Mouse (Mus musculus): ENCODE data around the gene Jup.

DNA sequence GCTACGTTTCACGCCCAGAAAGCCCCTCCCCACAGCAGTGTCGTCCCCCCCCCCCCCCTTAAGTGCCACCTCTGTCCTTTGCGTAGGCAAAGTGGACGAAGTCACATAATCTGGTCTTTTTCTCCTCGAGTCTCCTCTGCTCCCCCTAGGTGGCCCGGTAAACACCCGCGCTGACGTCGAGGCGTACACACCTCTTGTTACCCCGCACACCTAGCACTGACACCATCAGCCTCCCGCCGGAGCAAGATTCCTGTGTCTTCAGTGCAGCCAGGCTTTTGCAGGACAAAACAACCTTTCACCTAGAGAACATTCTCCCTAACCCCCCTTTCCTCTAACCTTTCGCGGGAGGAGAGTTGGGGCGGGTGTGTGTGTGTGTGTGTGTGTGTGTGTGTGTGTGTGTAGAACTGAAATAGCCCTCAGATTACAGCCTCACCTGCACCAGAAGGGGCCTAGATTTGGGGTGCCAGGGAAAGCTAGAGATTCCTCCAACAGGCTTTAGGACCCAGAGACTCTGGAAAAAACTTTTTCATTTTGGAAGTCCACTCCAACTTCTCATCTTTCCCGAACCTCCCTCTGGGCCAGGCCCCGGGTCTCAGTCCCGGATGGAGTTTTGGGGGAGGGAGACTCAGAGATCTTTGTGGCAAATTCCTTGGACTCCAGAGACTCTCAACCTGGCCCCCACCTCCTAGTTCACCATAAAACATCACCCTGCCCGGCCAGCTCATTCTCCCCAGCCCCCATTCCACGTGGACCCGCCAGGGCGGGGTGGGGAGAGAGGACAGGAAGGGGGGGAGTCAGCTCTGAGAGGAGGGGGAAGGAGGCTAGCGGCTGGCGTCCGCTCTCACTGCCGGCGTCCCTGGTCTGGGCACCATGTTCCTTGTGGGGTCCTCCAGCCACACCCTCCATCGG is 17.6 kb upstream of the Jup start, which contains the start of gene Fkbp10:
- TF ChIP-seq CTCF (IDR thresholded peaks at IDR 0.05; ENCODE audit: low read depth, low read length) = no peak
- TF ChIP-seq TAL1 (conservative IDR thresholded peaks at IDR 0.05; ENCODE audit: low read depth, low read length) = no peak

Measured in G1E (cell line).